Mouse (Mus musculus) colon, adult 2 months (tissue): ENCODE results near the gene Ngdn. TPM values are rescaled to one million over a fixed set of nuclear protein-coding genes. Genes with fewer than 3 reads are reported as not detected.

Experiments
- polyA plus RNA-seq: library from polyadenylated mRNA; depleted of rRNA; stranded (reverse); fragments of >200 nt; gene quantifications from 2 replicates; pipeline ENCODE4 v1.2.3, GENCODE M21; 2012; rRNA removed

Gene Ngdn
- polyA plus RNA-seq = 9.1 and 11.1 TPM in 2 replicates

DNA sequence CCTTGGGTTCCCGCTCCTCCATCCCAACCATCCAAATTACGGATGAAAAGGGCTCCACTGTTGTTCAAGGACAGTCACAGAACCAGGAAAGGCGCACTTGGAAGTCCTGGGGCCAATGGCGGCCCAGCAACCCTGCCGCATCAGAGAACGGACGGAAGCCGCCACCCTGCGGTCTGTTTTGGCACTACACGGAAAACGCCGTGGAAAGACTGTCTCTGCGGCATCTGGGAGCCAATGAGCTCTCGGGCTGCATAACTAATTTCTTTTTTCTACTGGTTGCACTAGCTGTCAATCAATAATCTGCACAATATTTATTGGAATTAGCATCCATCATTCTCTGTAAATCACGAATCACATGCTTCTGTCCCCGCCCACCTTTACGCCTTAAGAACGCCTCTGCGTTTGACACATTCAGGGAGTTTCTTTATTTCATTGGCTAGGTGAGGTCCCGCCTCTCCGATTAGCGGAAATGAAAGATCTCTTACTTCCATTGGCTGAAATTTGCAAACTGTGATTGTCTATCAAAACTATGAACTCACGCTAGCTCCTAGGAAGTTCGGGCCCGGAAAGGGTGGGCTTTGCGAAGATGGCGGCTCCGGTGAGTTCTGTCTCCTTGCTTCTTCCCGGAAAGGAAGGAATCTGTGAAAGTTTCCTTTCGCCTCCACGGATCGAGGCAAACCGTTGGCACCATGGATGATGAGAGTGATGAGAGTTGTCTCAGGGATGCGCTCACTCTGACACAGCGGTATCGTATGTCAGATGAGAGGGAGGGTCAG, at the start of gene Ngdn:
TSS of gene Ngdn (plus strand) at position 464 of the 776 bp plus-strand sequence.

DNA sequence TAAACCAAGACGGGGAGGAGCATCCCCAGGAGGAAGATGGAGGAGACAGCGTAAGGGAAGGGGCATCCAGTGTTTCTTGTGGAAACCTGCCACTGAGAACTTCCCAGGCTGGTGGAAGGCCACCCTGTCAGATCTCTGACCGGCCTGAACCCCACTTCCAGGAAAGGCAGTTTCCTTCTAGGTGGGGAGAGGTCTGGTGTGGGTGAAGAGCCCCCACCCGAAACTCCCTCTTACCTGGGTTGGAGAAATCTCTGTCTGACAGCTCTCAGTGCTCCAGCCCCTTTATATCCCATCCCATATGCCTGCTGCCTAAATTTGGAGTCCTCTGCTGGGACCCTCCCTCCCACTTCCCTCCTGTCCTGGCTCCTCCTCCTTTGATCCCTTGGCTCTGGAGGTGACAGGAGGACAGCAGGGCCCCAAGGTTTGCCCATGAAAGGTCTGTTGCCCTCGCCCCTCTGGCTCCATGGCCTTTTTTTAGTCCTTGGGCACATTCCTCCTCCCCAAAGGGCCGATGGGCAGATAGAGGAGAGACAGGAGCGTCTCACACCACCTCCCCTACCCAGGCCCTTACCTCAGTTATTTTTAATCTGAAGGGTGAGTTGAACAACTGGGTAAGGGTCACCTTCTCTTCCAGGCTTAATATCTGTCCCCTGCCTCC, 48.8 kb upstream of the Ngdn start, which contains the start of gene Myh6:
TSS of gene Myh6 (minus strand) at position 608 of the 658 bp plus-strand sequence.

DNA sequence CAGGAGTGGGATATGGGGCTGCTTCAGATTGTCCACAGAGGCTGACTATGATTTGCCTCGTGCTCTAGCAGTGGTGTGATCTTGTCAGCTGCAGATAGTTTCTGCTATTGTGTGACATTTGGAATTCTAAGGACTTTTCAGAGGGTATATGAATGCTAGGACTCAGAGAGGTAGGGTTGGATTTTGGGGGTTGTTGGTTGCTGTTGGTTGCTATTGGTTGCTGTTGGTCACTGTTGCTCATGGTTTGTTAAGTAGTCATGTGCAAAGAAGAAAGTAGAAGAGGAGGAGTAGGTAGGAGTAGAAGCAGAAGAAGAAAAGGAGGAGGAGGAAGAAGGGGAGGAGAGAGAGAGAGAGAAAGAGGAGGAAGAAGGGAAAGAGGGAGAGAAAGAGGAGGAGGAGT, 38.6 kb upstream of the Ngdn start, which contains the start of gene Gm17428:
TSS of gene Gm17428 (plus strand) at position 301 of the 400 bp plus-strand sequence.

DNA sequence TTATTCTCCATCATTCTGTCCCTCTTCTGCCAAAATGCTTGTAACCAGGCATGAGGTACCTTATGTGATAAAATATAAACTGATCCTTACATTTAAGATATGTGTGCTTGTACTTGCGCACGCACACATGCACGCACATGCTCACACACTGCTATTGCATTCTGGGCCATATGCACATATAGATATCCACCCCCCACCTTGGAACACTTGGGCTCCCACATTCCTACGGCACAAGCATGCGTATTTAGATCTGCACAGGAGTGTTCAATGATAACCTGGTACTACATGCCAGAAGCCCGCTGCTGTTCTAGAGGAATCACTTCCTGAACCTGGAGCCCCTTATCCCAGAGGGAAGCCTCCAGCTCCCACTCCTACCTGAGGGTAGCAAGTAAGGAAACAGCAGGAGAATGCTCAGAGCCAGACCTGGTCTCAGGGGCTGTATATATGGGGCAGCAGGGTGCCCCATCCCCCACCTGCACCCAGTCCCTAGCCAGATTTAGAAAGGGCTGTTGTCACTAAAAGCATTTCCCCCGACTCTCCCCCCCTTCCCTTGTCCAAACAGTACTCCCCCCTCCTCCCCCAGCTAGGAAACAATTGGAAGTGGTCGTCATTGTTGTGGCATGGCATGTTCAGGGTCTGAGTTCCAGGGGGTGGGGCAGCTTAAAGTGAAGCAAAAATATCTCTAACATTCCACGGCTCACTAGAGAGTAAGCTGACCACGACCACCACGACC, 21.0 kb upstream of the Ngdn start, which contains the start of gene Myh7:
TSS of gene Myh7 (minus strand) at position 491 of the 733 bp plus-strand sequence.

Other genes with a start within 250 kb of the Ngdn start
- gene Slc7a8, start 233.5 kb upstream of the Ngdn start, polyA plus RNA-seq = 7.8 and 8.6 TPM in 2 replicates
- gene Rnf212b, start 201.3 kb upstream of the Ngdn start, polyA plus RNA-seq = not detected in 2 replicates
- gene Homez, start 144.5 kb upstream of the Ngdn start, polyA plus RNA-seq = 2.2 and 4.0 TPM in 2 replicates
- 19.1 and 22.7 TPM in 2 replicates for gene Ppp1r3e, start 137.9 kb upstream of the Ngdn start, polyA plus RNA-seq
- gene Bcl2l2, start 132.1 kb upstream of the Ngdn start, polyA plus RNA-seq = 57.4 and 72.3 TPM in 2 replicates
- 10.2 and 19.3 TPM in 2 replicates for gene Gm20521, start 132.0 kb upstream of the Ngdn start, polyA plus RNA-seq
- gene Pabpn1, start 123.0 kb upstream of the Ngdn start, polyA plus RNA-seq = 56.7 and 65.4 TPM in 2 replicates
- gene Slc22a17, start 102.3 kb upstream of the Ngdn start, polyA plus RNA-seq = 30.7 and 38.2 TPM in 2 replicates
- 13.0 and 13.8 TPM in 2 replicates for gene Efs, start 89.3 kb upstream of the Ngdn start, polyA plus RNA-seq
- gene Il25, start 82.8 kb upstream of the Ngdn start, polyA plus RNA-seq = 0.67 and 0.92 TPM in 2 replicates
- gene Cmtm5, start 79.2 kb upstream of the Ngdn start, polyA plus RNA-seq = 2.8 and 3.5 TPM in 2 replicates
- 0.06 TPM in 1 of 2 replicates, not detected in the other for gene Myh6, start 48.5 kb upstream of the Ngdn start, polyA plus RNA-seq
- not detected in 2 replicates for gene Gm17428, start 38.5 kb upstream of the Ngdn start, polyA plus RNA-seq
- 0.05 and 0.32 TPM in 2 replicates for gene Myh7, start 20.8 kb upstream of the Ngdn start, polyA plus RNA-seq
- 2.0 and 2.7 TPM in 2 replicates for gene Zfhx2, start 76.9 kb downstream of the Ngdn start, polyA plus RNA-seq
- gene Thtpa, start 79.3 kb downstream of the Ngdn start, polyA plus RNA-seq = 5.6 and 6.1 TPM in 2 replicates
- gene Ap1g2, start 91.1 kb downstream of the Ngdn start, polyA plus RNA-seq = 65.8 and 73.0 TPM in 2 replicates
- gene Jph4, start 101.5 kb downstream of the Ngdn start, polyA plus RNA-seq = 5.5 and 7.1 TPM in 2 replicates
- not detected in 2 replicates for gene Dhrs2, start 206.6 kb downstream of the Ngdn start, polyA plus RNA-seq